Mouse (Mus musculus) MEL (cell line): ENCODE measurements around the gene Cdkn2aipnl.

ENCODE experiments used
- CTCF ChIP-seq, 3 experiments: IDR thresholded peaks in 2 of 3; conservative IDR thresholded peaks in 1 of 3; 2 replicates each; pipeline ENCODE4 v1.5.1; 2011 to 2012; ENCODE audit warnings: low read length in 3 of 3, low read depth in 2 of 3, mild to moderate bottlenecking in 2 of 3, improper control_type of control experiment in 1 of 3, inconsistent platforms in 1 of 3, mixed read lengths in 1 of 3, moderate library complexity in 1 of 3; ENCODE audit not compliant: control insufficient read depth in 1 of 3, insufficient read depth in 1 of 3, poor library complexity in 1 of 3, severe bottlenecking in 1 of 3
- GATA1 ChIP-seq: IDR thresholded peaks from 2 replicates; pipeline ENCODE4 v1.6.1; 2011; ENCODE audit warnings: low read depth, low read length, improper control_type of control experiment
- MAX ChIP-seq: IDR thresholded peaks from 2 replicates; pipeline ENCODE4 v1.6.1; 2011; ENCODE audit warnings: low read length, improper control_type of control experiment
- MEF2A ChIP-seq: IDR thresholded peaks from 2 replicates; pipeline ENCODE4 v1.6.1; 2014; ENCODE audit warnings: low read depth, mild to moderate bottlenecking, inconsistent platforms, low read length, improper control_type of control experiment; ENCODE audit not compliant: poor library complexity, insufficient replicate concordance, severe bottlenecking; ENCODE audit errors: extremely low read depth
- MXI1 ChIP-seq: IDR thresholded peaks from 2 replicates; pipeline ENCODE4 v1.6.1; 2011; ENCODE audit warnings: mild to moderate bottlenecking, low read depth, low read length, improper control_type of control experiment
- POLR2A ChIP-seq, 2 experiments: IDR thresholded peaks; 2 replicates each; pipeline ENCODE4 v1.6.1; 2011 to 2012; ENCODE audit warnings: low read length in 2 of 2, mild to moderate bottlenecking in 2 of 2, control low read depth in 1 of 2, improper control_type of control experiment in 1 of 2, low read depth in 1 of 2, moderate library complexity in 1 of 2; ENCODE audit not compliant: control insufficient read depth in 1 of 2, insufficient read depth in 1 of 2, poor library complexity in 1 of 2
- SMC3 ChIP-seq: IDR thresholded peaks from 2 replicates; pipeline ENCODE4 v1.6.1; 2011; ENCODE audit warnings: low read depth, low read length, improper control_type of control experiment
- TCF12 ChIP-seq: IDR thresholded peaks from 2 replicates; pipeline ENCODE4 v1.6.1; 2014; ENCODE audit warnings: low read depth, mild to moderate bottlenecking, inconsistent platforms, low read length, improper control_type of control experiment, moderate library complexity
- USF1 ChIP-seq: IDR thresholded peaks from 2 replicates; pipeline ENCODE4 v1.6.1; 2014; ENCODE audit warnings: low read depth, mild to moderate bottlenecking, inconsistent platforms, low read length, improper control_type of control experiment, moderate library complexity

DNA sequence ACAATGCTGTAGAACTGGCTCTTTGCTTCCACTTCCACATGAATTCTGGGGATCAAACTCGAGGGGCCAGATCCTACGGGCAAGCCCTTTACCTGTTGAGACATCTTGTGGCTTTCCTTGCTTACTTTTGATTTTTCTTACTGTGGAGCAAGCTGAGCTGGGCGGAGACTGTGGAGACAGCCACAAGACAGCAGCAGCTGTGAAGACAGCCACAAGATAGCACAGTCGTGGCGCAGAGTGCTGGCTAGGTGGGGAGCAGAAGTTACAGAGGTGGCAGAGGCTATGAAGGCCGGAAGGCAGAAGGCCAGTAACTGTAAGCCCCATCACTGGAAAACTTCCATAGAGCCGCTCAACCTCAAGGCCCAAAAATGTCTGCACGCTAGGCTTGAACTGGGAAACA, 5.7 kb upstream of the Cdkn2aipnl start:
- TF ChIP-seq CTCF (IDR thresholded peaks at IDR 0.05 in 2 of 3, conservative IDR thresholded peaks at IDR 0.05 in 1 of 3; ENCODE audit: control insufficient read depth in 1 of 3, insufficient read depth in 1 of 3, low read depth in 2 of 3, low read length in 3 of 3, poor library complexity in 1 of 3, severe bottlenecking in 1 of 3): no peak
- no peak for TF ChIP-seq POLR2A (IDR thresholded peaks at IDR 0.05; ENCODE audit: control insufficient read depth in 1 of 2, insufficient read depth in 1 of 2, low read depth in 1 of 2, low read length in 2 of 2, poor library complexity in 1 of 2)
- TF ChIP-seq TCF12: no peak
- TF ChIP-seq MAX: no peak
- TF ChIP-seq GATA1: no peak
- no peak for TF ChIP-seq MEF2A
- TF ChIP-seq MXI1: no peak
- no peak for TF ChIP-seq SMC3
- TF ChIP-seq USF1: no peak
